Mouse (Mus musculus): ENCODE results near the gene Gm49380.

- TF ChIP-seq POLR2A (IDR thresholded peaks at IDR 0.05; ENCODE audit: low read depth, low read length) = no peak
- no peak for TF ChIP-seq CTCF (IDR thresholded peaks at IDR 0.05; ENCODE audit: extremely low read depth, insufficient read length, insufficient replicate concordance, low read depth, low read length)
Measured at GRCm38 (mm10) chr9:44096536-44096935, 16.8 kb downstream of the Gm49380 start.

All from small intestine, adult 2 months (tissue).